Mouse (Mus musculus) bone marrow macrophage, adult 2 months (primary cell): Measurements from ENCODE around the gene Timm29. TPM values are rescaled to one million over a fixed set of nuclear protein-coding genes. Genes with fewer than 3 reads are reported as not detected.

ENCODE experiments used
- H3K27ac ChIP-seq: 2 replicates; pipeline ENCODE4 v1.5.1; 2012; ENCODE audit warnings: low read depth, low read length; ENCODE audit not compliant: insufficient read depth
- H3K4me1 ChIP-seq: 2 replicates; pipeline ENCODE4 v1.6.1; 2012; ENCODE audit warnings: low read length; ENCODE audit not compliant: control insufficient read depth, insufficient read depth
- H3K4me3 ChIP-seq: 2 replicates; pipeline ENCODE4 v1.5.1; 2012; ENCODE audit warnings: mild to moderate bottlenecking, low read length, moderate library complexity; ENCODE audit not compliant: insufficient read depth
- CTCF ChIP-seq: IDR thresholded peaks from 2 replicates; pipeline ENCODE4 v1.5.1; 2012; ENCODE audit warnings: low read depth, mild to moderate bottlenecking, low read length, moderate library complexity
- POLR2A ChIP-seq: IDR thresholded peaks from 2 replicates; pipeline ENCODE4 v1.6.1; 2012; ENCODE audit warnings: mild to moderate bottlenecking, low read depth, low read length, borderline replicate concordance
- polyA plus RNA-seq: library from polyadenylated mRNA; stranded (reverse); fragments of >200 nt; gene quantifications from 2 replicates; pipeline ENCODE4 v1.2.4, GENCODE M21; 2012; ENCODE audit not compliant: missing spikeins, insufficient read depth, insufficient read length

Gene Timm29
- polyA plus RNA-seq, 1 experiment, result 15.5 TPM

DNA sequence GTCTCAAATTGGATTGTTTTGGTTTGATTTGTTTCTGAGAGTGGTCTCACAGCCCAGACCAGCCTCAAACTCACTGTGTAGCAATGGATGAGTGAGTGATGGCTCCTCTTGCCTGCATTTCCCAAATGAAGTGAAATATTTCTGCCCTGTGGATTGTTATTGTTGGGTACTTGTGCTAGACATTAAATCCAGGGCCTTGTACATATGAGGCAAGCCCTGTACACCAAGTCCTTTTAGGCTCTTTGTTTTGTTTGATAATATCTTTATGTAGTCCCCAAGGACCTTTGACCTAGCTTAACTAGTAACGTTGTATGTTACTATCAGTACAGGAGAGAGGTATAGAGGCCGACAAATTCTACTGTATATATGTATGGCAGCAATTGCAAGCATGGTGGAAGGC lies 2.3 kb downstream of the Timm29 start:
- Histone ChIP-seq H3K4me1 (peaks cover 12% of the 10 kb centered on the region; the same call in 1 of the 2 replicates), H3K4me3 (no peak overlapping the region; the same call in 1 of the 2 replicates), H3K27ac (no peak overlapping the region)
- TF ChIP-seq POLR2A, result no peak
- TF ChIP-seq CTCF, result no peak

- H3K4me3 ChIP-seq, result no peak overlapping the region
- H3K27ac ChIP-seq, result no peak overlapping the region
- 0 out of 2 replicates have a peak, but pooled peaks have one; percentile 17 for TF ChIP-seq CTCF
- no peak for TF ChIP-seq POLR2A
- peaks cover 16% of the 10 kb centered on the region; the same call in 1 of the 2 replicates for H3K4me1 ChIP-seq
Observed at GRCm38 (mm10) chr9:21598198-21598597, 5.7 kb downstream of the Timm29 start.

DNA sequence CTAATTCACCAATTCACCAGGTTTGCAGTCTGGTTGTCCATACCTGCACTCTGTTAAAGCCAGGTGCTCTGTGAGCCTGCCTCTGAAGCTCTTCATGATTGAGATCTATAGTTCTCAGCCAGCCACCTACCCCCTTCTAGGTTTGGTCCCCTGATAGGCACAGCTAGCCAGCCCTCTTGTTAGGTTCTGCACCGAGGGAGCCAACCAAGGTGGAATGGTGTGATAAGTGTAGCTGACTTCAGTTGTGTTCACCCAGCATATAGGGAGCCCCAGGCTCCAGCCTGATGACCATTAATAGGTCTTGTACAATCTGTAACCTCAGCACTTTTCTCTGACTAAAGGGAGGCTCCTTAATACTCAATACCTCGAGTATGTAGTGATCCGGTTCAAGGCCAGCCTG lies 7.7 kb downstream of the Timm29 start:
- H3K4me3 ChIP-seq, result no peak overlapping the region
- H3K27ac ChIP-seq, result no peak overlapping the region
- peaks cover 7% of the 10 kb centered on the region; the same call in 1 of the 2 replicates for H3K4me1 ChIP-seq
- no peak for TF ChIP-seq POLR2A
- no peak for TF ChIP-seq CTCF

DNA sequence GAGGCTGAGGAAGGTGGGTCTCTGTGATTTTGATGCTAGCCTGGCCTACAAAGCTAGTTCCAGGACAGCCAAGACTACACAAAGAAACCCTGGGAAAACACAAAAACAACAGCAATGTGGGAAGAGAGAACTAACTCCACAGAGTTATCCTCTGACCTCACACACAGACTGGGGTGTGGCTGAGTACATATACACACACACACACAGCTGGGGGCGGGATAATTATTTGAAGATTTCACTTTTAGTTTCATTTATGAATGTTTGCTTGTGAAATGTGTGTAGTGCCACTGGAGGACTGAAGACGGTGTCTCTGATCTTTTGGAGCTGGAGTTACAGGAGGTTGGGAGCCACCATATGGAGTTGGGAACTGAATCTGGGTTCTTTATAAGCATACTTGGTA lies 8.6 kb downstream of the Timm29 start:
- no peak overlapping the region; the same call in 1 of the 2 replicates for H3K27ac ChIP-seq
- peaks cover 7% of the 10 kb centered on the region; the same call in 1 of the 2 replicates for H3K4me1 ChIP-seq
- H3K4me3 ChIP-seq, result no peak overlapping the region
- TF ChIP-seq POLR2A, result no peak
- TF ChIP-seq CTCF, result no peak

- TF ChIP-seq CTCF (peak; percentile 70), POLR2A (no peak)
- Histone ChIP-seq H3K4me1 (peaks cover 12% of the 10 kb centered on the region), H3K27ac (no peak overlapping the region), H3K4me3 (no peak overlapping the region)
Observed at GRCm38 (mm10) chr9:21601722-21602399, 9.3 kb downstream of the Timm29 start.

- H3K4me3 ChIP-seq, result no peak overlapping the region
- no peak overlapping the region for H3K27ac ChIP-seq
- peaks cover 18% of the 10 kb centered on the region for H3K4me1 ChIP-seq
- TF ChIP-seq CTCF (no peak), POLR2A (no peak)
Observed at GRCm38 (mm10) chr9:21604119-21604518, 11.6 kb downstream of the Timm29 start.

DNA sequence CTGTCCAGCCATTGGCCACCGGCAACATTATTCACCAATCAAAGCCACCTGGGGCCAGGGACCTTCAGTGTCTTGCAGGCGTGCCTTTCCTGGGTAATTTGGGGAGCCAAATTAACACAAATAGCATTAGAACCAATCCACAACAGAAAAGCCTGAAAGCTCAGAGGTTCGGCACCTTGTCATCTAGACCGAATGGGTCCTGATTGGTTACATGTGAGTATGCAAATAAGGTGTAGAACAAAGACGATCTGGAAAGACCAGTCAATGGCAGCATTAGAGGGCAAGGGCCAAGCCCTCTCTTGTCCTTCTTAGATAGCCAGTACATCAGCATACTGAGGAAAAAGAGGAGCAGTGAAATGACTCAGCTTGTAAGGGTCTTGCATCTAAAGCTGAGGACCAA lies 13.3 kb downstream of the Timm29 start:
- peaks cover 26% of the 10 kb centered on the region for H3K4me1 ChIP-seq
- TF ChIP-seq POLR2A (no peak), CTCF (no peak)
- no peak overlapping the region for H3K27ac ChIP-seq
- no peak overlapping the region for H3K4me3 ChIP-seq

DNA sequence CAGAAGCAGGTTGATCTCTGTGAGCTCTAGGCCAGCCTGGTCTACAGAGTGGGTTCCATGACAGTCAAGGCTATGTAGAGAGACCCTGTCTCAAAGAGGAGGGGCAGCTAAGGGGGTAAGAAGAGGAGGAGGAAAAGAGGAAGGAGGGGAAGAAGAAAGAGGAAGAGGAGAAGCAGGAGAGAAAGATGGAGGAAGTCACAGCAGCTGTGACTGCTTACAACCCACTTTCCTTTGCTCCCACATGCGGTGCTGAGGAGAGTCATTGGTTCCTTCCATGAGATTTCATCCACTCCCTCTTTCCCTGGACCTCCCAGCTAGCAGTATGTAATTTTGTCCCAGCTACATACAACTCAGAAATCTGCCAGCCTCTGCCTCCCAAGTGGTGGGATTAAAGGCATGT lies 14.1 kb downstream of the Timm29 start:
- TF ChIP-seq CTCF (no peak), POLR2A (no peak)
- 0 out of 2 replicates have a peak overlapping the region, but pooled peaks have one; percentile 14 for H3K27ac ChIP-seq
- no peak overlapping the region for H3K4me3 ChIP-seq
- peaks cover 22% of the 10 kb centered on the region for H3K4me1 ChIP-seq

DNA sequence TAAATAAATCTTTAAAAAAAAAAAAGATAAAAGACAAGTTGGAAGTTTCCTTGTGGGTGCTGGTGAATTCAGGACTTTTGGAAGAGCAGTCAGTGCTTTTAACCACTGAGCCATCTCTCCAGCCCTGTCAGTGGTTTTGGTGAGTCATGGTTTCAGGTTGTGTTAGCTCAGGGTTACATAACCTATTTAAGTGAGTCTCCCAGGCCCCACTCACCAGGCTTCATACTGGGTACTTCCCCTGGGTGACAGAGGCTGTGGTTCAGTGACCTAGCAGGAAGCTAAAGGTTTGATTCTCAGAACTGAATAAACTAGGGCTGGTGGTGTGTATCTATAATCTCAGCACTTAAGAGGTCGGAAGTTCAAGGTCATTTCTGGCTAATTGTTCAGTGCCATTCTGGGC lies 17.3 kb downstream of the Timm29 start:
- H3K4me3 ChIP-seq, result no peak overlapping the region
- TF ChIP-seq CTCF (no peak), POLR2A (no peak)
- peaks cover 22% of the 10 kb centered on the region for H3K4me1 ChIP-seq
- H3K27ac ChIP-seq, result no peak overlapping the region

GRCm38 (mm10) chr9:21614864-21615616 lies 22.5 kb downstream of the Timm29 start:
- Histone ChIP-seq H3K4me3 (peak overlapping the region; percentile 68), H3K27ac (peak overlapping the region; percentile 76), H3K4me1 (peaks cover 18% of the 10 kb centered on the region)
- TF ChIP-seq CTCF, result no peak
- no peak for TF ChIP-seq POLR2A
